Mouse (Mus musculus) liver, embryonic 13.5 days (tissue): Measurements from ENCODE around the gene Actl7b. TPM values are rescaled to one million over a fixed set of nuclear protein-coding genes. Genes with fewer than 3 reads are reported as not detected.

Experiments
- ATAC-seq: fragments of 200-750 bp; cut with Nextera tagmentation; 2 replicates; pipeline ENCODE4 v1.8.0; 2017; ENCODE audit warnings: low read depth, mild to moderate bottlenecking, moderate number of reproducible peaks, moderate library complexity
- DNase-seq: peaks from one replicate; pipeline ENCODE4 v3.0.0; 2022
- H3K27ac ChIP-seq: fragments of 300-500 bp; sonication (generic); 2 replicates; pipeline ENCODE4 v1.5.1; 2015; ENCODE audit warnings: moderate library complexity, mild to moderate bottlenecking, inconsistent platforms
- H3K27me3 ChIP-seq: fragments of 300-500 bp; sonication (generic); 2 replicates; pipeline ENCODE4 v1.6.1; 2015; ENCODE audit warnings: mild to moderate bottlenecking, inconsistent platforms
- H3K36me3 ChIP-seq: fragments of 300-500 bp; sonication (generic); 2 replicates; pipeline ENCODE4 v1.6.1; 2015; ENCODE audit warnings: mild to moderate bottlenecking, inconsistent platforms
- H3K4me1 ChIP-seq: fragments of 300-500 bp; sonication (generic); replicated peaks from 2 replicates; pipeline ENCODE4 v1.6.1; 2015; ENCODE audit warnings: inconsistent platforms
- H3K4me2 ChIP-seq: fragments of 300-500 bp; sonication (generic); 2 replicates; pipeline ENCODE4 v1.6.1; 2015; ENCODE audit warnings: inconsistent platforms, mild to moderate bottlenecking, moderate library complexity
- H3K4me3 ChIP-seq: fragments of 300-500 bp; sonication (generic); replicated peaks from 2 replicates; pipeline ENCODE4 v1.5.1; 2015; ENCODE audit warnings: mild to moderate bottlenecking, inconsistent platforms
- H3K9ac ChIP-seq: fragments of 300-500 bp; sonication (generic); 2 replicates; pipeline ENCODE4 v1.6.1; 2015; ENCODE audit warnings: mild to moderate bottlenecking, inconsistent platforms
- H3K9me3 ChIP-seq: fragments of 300-500 bp; sonication (generic); replicated peaks from 2 replicates; pipeline ENCODE4 v1.6.1; 2016; ENCODE audit warnings: inconsistent platforms
- WGBS: fragments of 180-500 bp; shearing (Covaris S2); methylation state at CpG from one replicate; pipeline ENCODE4 v1.1.7; 2015; ENCODE audit not compliant: insufficient replicate concordance; 5-methylcytosine and 5-hydroxymethylcytosine counted together
- polyA plus RNA-seq: library from polyadenylated mRNA; unstranded; fragments of >200 nt; fragmentation: Nextera tagmentation; extraction: Ambion mirVana; gene quantifications from 2 replicates; pipeline ENCODE4 v1.2.1, GENCODE M21; 2015

Gene Actl7b
- polyA plus RNA-seq, 1 experiment from 2014 or later = not detected

DNA sequence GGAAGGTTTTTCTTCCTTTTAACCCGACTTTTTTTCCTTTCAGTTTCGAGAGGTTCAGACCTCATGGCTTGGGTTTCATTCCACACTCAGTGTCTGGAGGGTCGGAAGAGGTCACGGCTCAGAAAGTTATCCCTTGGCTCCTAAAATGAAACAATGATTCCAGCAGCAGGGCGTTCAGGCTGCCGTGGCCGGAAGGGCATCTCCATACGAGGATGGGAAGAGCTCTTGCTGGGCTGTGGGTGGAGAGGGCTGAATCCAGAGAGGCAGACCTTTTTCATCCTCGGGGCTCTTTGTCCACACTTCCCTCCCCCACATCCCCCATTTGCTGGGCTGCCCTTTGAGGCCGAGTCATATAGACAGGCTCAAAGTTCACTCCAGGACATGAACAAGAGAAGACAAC, 39.0 kb downstream of the Actl7b start:
- DNase-seq (no peak), ATAC-seq (no peak)
- Histone ChIP-seq H3K36me3 (no peaks in the 10 kb centered on the region), H3K9ac (no peak overlapping the region), H3K4me2 (no peak overlapping the region), H3K9me3 (no peaks in the 10 kb centered on the region), H3K27me3 (no peaks in the 10 kb centered on the region), H3K27ac (no peak overlapping the region), H3K4me3 (no peak overlapping the region), H3K4me1 (no peaks in the 10 kb centered on the region)
- WGBS = 37% methylated on average over 10 of the region's 10 CpGs

DNA sequence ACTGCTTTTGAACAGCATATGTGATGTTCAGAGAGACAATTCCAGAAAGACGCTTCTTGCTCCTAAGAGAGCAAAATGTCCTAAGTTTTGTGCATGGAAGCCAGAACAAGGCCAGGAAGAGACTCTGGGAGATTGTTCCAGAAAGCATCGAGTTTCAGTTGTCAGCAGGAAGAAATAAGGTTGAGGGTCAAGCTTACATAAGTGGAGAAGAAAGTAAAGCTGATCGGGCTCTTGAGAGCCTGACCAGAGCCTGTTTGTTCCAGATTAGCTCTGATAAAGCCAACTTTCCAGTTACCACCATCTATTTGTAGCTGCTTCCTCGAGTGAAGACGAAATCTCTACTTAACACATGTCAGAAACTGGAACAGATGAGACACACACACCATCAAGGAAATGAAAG, 42.6 kb downstream of the Actl7b start:
- H3K4me3 ChIP-seq = no peak overlapping the region
- no peak overlapping the region for H3K4me2 ChIP-seq
- DNase-seq (no peak), ATAC-seq (no peak)
- no peaks in the 10 kb centered on the region for H3K9me3 ChIP-seq
- no peak overlapping the region for H3K27ac ChIP-seq
- no peaks in the 10 kb centered on the region for H3K4me1 ChIP-seq
- 19% methylated on average over 5 of the region's 5 CpGs for WGBS
- no peak overlapping the region for H3K9ac ChIP-seq
- H3K27me3 ChIP-seq = no peaks in the 10 kb centered on the region
- H3K36me3 ChIP-seq = no peaks in the 10 kb centered on the region

DNA sequence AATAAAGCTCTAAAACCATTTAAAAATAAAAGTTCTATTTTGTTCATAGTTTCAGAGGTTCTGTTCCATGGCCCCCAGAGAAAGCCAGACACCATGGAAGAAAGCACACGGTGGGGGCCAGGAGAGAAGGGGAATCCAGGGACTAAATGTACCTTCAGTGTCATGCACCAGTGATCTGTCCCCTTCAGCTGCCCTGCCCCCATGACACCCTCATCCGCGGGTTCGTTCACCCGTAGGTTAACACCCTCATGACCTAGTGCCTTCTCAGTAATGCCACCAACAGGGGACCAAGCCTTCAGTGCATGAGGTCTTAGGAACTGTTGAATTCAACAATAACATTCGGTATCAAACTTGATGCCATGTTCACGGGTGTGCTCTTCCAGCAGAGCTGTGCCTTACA, 44.8 kb downstream of the Actl7b start:
- Histone ChIP-seq H3K9me3 (no peaks in the 10 kb centered on the region), H3K4me1 (no peaks in the 10 kb centered on the region), H3K9ac (no peak overlapping the region), H3K27me3 (no peaks in the 10 kb centered on the region), H3K4me2 (no peak overlapping the region), H3K27ac (no peak overlapping the region), H3K36me3 (no peaks in the 10 kb centered on the region), H3K4me3 (no peak overlapping the region)
- no peak for DNase-seq
- WGBS = 65% methylated on average over 7 of the region's 7 CpGs
- ATAC-seq = no peak

Other genes starting within 250 kb of the Actl7b start
- gene Gm26657, start 1.4 kb downstream of the Actl7b start, polyA plus RNA-seq = not detected in 2 replicates
- not detected in 2 replicates for gene Actl7a, start 2.0 kb upstream of the Actl7b start, polyA plus RNA-seq
- 14.8 and 15.7 TPM in 2 replicates for gene Elp1, start 60.9 kb upstream of the Actl7b start, polyA plus RNA-seq
- gene Fam206a, start 60.9 kb upstream of the Actl7b start, polyA plus RNA-seq = 5.9 and 8.0 TPM in 2 replicates
- 9.5 and 11.2 TPM in 2 replicates for gene Ctnnal1, start 123.7 kb upstream of the Actl7b start, polyA plus RNA-seq
- gene Tmem245, start 206.0 kb upstream of the Actl7b start, polyA plus RNA-seq = 2.8 and 3.5 TPM in 2 replicates
- gene Frrs1l, start 248.9 kb upstream of the Actl7b start, polyA plus RNA-seq = 0.09 TPM in 2 replicates